Mouse (Mus musculus) bone marrow macrophage, adult 2 months (primary cell): ENCODE results near the gene Sdhaf2.

ENCODE experiments used
- CTCF ChIP-seq: IDR thresholded peaks from 2 replicates; pipeline ENCODE4 v1.5.1; 2012; ENCODE audit warnings: low read depth, mild to moderate bottlenecking, low read length, moderate library complexity
- POLR2A ChIP-seq: IDR thresholded peaks from 2 replicates; pipeline ENCODE4 v1.6.1; 2012; ENCODE audit warnings: mild to moderate bottlenecking, low read depth, low read length, borderline replicate concordance

GRCm38 (mm10) chr19:10461584-10461983 lies 64.4 kb downstream of the Sdhaf2 start:
- TF ChIP-seq CTCF (no peak), POLR2A (no peak)
